Mouse (Mus musculus) myocyte (in vitro differentiated cells): ENCODE results near the gene Pex26.

ENCODE experiments used
- E2F4 ChIP-seq: IDR thresholded peaks from one replicate; pipeline ENCODE4 v1.6.1; 2011; ENCODE audit warnings: mild to moderate bottlenecking, control low read depth, moderate library complexity; ENCODE audit not compliant: insufficient read depth
- POLR2A ChIP-seq: IDR thresholded peaks from one replicate; pipeline ENCODE4 v1.6.1; 2011; ENCODE audit warnings: low read depth, mild to moderate bottlenecking, control low read depth, moderate library complexity; ENCODE audit not compliant: insufficient read length

DNA sequence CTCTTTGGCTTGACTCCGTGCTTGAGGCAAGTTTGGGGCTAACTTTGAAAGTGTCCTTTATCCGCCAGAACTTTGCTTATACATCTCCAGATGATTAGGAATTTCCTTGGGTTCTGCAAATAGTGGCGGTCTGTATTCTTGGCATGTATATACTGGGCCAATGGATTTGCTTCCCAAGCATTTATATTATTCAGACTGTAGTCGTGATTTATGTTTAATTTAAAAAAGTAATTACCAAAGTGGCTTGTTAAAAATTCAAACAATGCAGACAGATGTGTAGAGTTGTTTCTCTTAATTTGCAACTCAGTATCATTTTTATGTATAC is 62.5 kb downstream of the Pex26 start:
- TF ChIP-seq E2F4 (no peak), POLR2A (no peak)
